ENCODE assay signal across 8 mouse cellular contexts in the genomic region with DNA sequence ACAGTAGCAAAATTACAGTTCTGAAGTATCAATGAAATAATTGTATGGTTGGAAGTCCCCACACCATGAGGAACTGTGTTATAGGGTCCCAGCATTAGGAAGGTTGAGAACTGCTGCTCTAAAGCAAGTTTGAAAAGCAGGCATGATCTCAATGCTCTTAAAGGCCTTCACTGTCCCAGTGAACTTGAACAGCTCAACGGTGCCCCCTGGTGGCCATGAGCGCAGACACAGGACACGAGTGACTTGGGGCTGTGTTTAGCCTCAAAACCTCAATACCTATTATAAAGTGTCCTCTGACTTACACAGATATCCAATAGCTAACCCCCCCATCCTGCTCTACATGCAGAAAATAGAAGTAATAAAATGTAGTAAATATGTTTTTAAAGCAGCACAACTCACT.
DNase-seq lines count a peak whose midpoint lies in the region; ATAC-seq lines count a peak whose summit lies in the region.

No protein-coding gene starts in this region.

- no peaks in the 10 kb centered on the region for H3K27me3 ChIP-seq in hindbrain, embryonic 14.5 days (ENCODE audit: control insufficient read depth, insufficient read depth, low read length)

- ATAC-seq in hindbrain, embryonic 14.5 days (ENCODE audit: low FRiP score) = peak; percentile 86; the same call in 1 of the 2 replicates

- H3K4me3 ChIP-seq in hindbrain, embryonic 14.5 days (replicated peaks; ENCODE audit: low read length) = no peak overlapping the region

- no peaks in the 10 kb centered on the region for H3K36me3 ChIP-seq in hindbrain, embryonic 14.5 days (replicated peaks; ENCODE audit: control insufficient read depth, insufficient read depth)

- no peaks in the 10 kb centered on the region for H3K4me1 ChIP-seq in hindbrain, embryonic 14.5 days (replicated peaks; ENCODE audit: control insufficient read depth, insufficient read depth, low read length)

- WGBS in hindbrain, embryonic 14.5 days = 0% methylated on average over 3 of the region's 3 CpGs

- H3K9me3 ChIP-seq in hindbrain, embryonic 14.5 days (ENCODE audit: control insufficient read depth, low read length) = no peaks in the 10 kb centered on the region

- no peak overlapping the region for H3K9ac ChIP-seq in hindbrain, embryonic 14.5 days

- DNase-seq in NIH3T3 (ENCODE audit: low read depth) = peak; percentile 97
- peak; percentile 52 for DNase-seq in cerebellum, adult 9-11 months
- DNase-seq in frontal cortex, postnatal 14 days (ENCODE audit: low spot score in 2 of 2) = peak; percentile 58 to 85
- DNase-seq in hindbrain, embryonic 14.5 days (ENCODE audit: low spot score) = peak; percentile 95
- peak; percentile 83 to 98 for DNase-seq in layer of hippocampus, postnatal 25 days (ENCODE audit: extremely low spot score in 1 of 2, low spot score in 1 of 2)
- peak; percentile 89 for DNase-seq in lung, postnatal 25 days (ENCODE audit: low spot score)
- peak; percentile 71 for DNase-seq in retina, postnatal 7 days (ENCODE audit: low read depth, low spot score)
- DNase-seq in urinary bladder, adult 18-20 months (ENCODE audit: low spot score in 2 of 2) = peak; percentile 82 to 83

- no peak overlapping the region for H3K27ac ChIP-seq in hindbrain, embryonic 14.5 days

- no peak overlapping the region for H3K4me2 ChIP-seq in hindbrain, embryonic 14.5 days (replicated peaks)
